Mouse (Mus musculus): Measurements from ENCODE around the gene Tgm4. TPM values are rescaled to one million over a fixed set of nuclear protein-coding genes. Genes with fewer than 3 reads are reported as not detected.

Gene Tgm4
- total RNA-seq, 1 experiment, result 0.22 TPM

- Histone ChIP-seq H3K36me3 (ENCODE audit: control insufficient read depth, insufficient read depth, low read length, poor library complexity, severe bottlenecking) (peaks cover 33% of the 10 kb centered on the region), H3K4me1 (ENCODE audit: control insufficient read depth in 2 of 2, insufficient read depth in 2 of 2, low read length in 2 of 2, poor library complexity in 1 of 2) (no peaks in the 10 kb centered on the region), H3K9me3 (ENCODE audit: control insufficient read depth, insufficient read depth, low read depth, low read length) (no peaks in the 10 kb centered on the region), H3K9ac (ENCODE audit: insufficient read depth, low read depth, low read length, poor library complexity, severe bottlenecking) (no peak overlapping the region), H3K27ac (ENCODE audit: insufficient read depth, low read depth, low read length, poor library complexity, severe bottlenecking) (no peak overlapping the region), H3K4me3 (ENCODE audit: insufficient read depth in 1 of 2, low read depth in 1 of 2, low read length in 2 of 2, poor library complexity in 1 of 2, severe bottlenecking in 1 of 2) (no peak overlapping the region)
- no peak for TF ChIP-seq ZNF384 (IDR thresholded peaks at IDR 0.05; ENCODE audit: low read depth, low read length)
- no peak for DNase-seq (ENCODE audit: low read depth, low spot score)
- in situ Hi-C loops (cut with MboI; ENCODE audit: low sequenced_read_pairs in 2 of 2, unreplicated experiment in 2 of 2), result no loop called here
Observed at GRCm38 (mm10) chr9:123090844-123091243, 56.3 kb downstream of the Tgm4 start.

DNA sequence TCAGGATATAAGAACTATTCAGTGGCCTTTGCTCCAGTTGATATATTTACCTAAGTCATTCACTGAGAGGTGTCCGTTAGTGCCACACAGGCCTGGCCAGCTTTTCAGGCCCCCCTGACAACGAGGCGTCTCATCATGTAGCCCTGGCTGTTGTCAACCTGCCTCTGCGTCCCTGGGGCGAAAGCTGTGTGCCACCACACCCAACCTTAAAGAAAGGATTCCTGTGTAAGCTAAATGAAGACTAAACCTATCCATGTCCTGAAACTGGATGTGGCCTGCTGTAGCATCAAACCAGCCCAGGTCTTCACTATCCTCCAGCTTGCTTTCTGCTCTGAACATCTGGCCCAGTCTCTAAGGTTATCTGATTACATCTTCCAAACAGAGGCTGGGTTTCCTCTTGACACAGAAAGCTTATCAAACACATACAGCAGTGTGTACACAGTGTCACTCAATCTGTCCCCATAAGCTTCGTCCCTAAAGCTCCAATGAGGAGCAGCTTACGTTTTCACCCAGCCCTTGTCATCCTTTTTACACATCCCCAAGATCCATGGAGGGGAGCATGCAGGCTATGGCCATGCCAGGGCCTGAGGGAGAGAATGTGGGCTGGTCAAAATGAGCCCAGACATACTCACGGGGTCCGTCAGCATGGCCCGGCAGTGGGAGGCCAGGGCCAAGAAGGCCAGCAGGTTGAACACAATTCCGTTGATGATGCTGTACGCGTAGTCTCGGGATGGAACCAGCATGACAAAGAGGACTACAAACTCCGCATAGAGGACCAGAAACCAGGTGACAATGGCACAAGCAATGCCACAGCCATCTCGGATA, 65.3 kb downstream of the Tgm4 start:
- TF ChIP-seq MAFK (IDR thresholded peaks at IDR 0.05; ENCODE audit: insufficient read depth, low read depth, low read length) (no peak), CHD2 (IDR thresholded peaks at IDR 0.05; ENCODE audit: low read depth, low read length) (no peak), HCFC1 (IDR thresholded peaks at IDR 0.05; ENCODE audit: borderline replicate concordance, insufficient read depth, low read length) (no peak), ZNF384 (IDR thresholded peaks at IDR 0.05; ENCODE audit: low read depth, low read length) (no peak), ZC3H11A (IDR thresholded peaks at IDR 0.05; ENCODE audit: borderline replicate concordance, low read depth, low read length) (no peak)
- no peak overlapping the region for H3K4me3 ChIP-seq (ENCODE audit: insufficient read depth in 1 of 2, low read depth in 1 of 2, low read length in 2 of 2, poor library complexity in 1 of 2, severe bottlenecking in 1 of 2)
- no peaks in the 10 kb centered on the region for H3K9me3 ChIP-seq (ENCODE audit: control insufficient read depth, insufficient read depth, low read depth, low read length)
- no peak overlapping the region for H3K27ac ChIP-seq (ENCODE audit: insufficient read depth, low read depth, low read length, poor library complexity, severe bottlenecking)
- no peaks in the 10 kb centered on the region for H3K4me1 ChIP-seq (ENCODE audit: control insufficient read depth in 2 of 2, insufficient read depth in 2 of 2, low read length in 2 of 2, poor library complexity in 1 of 2)
- in situ Hi-C loops (cut with MboI; ENCODE audit: low sequenced_read_pairs in 2 of 2, unreplicated experiment in 2 of 2), result no loop called here
- peaks cover 33% of the 10 kb centered on the region for H3K36me3 ChIP-seq (ENCODE audit: control insufficient read depth, insufficient read depth, low read length, poor library complexity, severe bottlenecking)
- no peak overlapping the region for H3K9ac ChIP-seq (ENCODE audit: insufficient read depth, low read depth, low read length, poor library complexity, severe bottlenecking)
- DNase-seq (ENCODE audit: low read depth, low spot score), result no peak

GRCm38 (mm10) chr9:123103425-123103824, 68.9 kb downstream of the Tgm4 start:
- H3K27ac ChIP-seq (ENCODE audit: insufficient read depth, low read depth, low read length, poor library complexity, severe bottlenecking), result no peak overlapping the region
- H3K9me3 ChIP-seq (ENCODE audit: control insufficient read depth, insufficient read depth, low read depth, low read length), result no peaks in the 10 kb centered on the region
- in situ Hi-C loops (cut with MboI; ENCODE audit: low sequenced_read_pairs in 2 of 2, unreplicated experiment in 2 of 2), result no loop called here
- TF ChIP-seq CHD2 (IDR thresholded peaks at IDR 0.05; ENCODE audit: low read depth, low read length) (no peak), ZC3H11A (IDR thresholded peaks at IDR 0.05; ENCODE audit: borderline replicate concordance, low read depth, low read length) (no peak), ZNF384 (IDR thresholded peaks at IDR 0.05; ENCODE audit: low read depth, low read length) (no peak), HCFC1 (IDR thresholded peaks at IDR 0.05; ENCODE audit: borderline replicate concordance, insufficient read depth, low read length) (no peak), MAFK (IDR thresholded peaks at IDR 0.05; ENCODE audit: insufficient read depth, low read depth, low read length) (no peak)
- no peak overlapping the region for H3K4me3 ChIP-seq (ENCODE audit: insufficient read depth in 1 of 2, low read depth in 1 of 2, low read length in 2 of 2, poor library complexity in 1 of 2, severe bottlenecking in 1 of 2)
- H3K4me1 ChIP-seq (ENCODE audit: control insufficient read depth in 2 of 2, insufficient read depth in 2 of 2, low read length in 2 of 2, poor library complexity in 1 of 2), result no peaks in the 10 kb centered on the region
- no peak for DNase-seq (ENCODE audit: low read depth, low spot score)
- H3K9ac ChIP-seq (ENCODE audit: insufficient read depth, low read depth, low read length, poor library complexity, severe bottlenecking), result no peak overlapping the region
- peaks cover 17% of the 10 kb centered on the region for H3K36me3 ChIP-seq (ENCODE audit: control insufficient read depth, insufficient read depth, low read length, poor library complexity, severe bottlenecking)

DNA sequence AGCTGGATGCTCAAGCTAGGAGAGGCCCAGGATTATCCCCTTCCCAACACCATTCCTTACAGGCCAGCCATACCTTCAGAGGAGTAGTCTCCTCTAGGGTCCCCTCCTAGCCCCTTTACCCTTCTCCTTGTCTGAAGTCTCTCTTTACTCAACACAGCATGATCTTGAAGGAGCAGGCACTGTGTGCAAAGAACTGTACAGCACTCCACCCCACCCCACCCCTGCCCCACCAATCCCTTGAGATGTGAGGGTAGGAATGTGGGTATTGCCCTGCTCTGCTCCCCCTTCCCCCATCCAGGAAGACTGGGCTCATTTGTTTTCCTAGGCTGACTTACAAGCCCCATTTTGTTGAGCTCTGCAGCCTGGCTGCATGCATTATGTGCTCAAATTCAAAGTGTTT, 69.8 kb downstream of the Tgm4 start:
- H3K9me3 ChIP-seq (ENCODE audit: control insufficient read depth, insufficient read depth, low read depth, low read length), result no peaks in the 10 kb centered on the region
- H3K4me3 ChIP-seq (ENCODE audit: insufficient read depth in 1 of 2, low read depth in 1 of 2, low read length in 2 of 2, poor library complexity in 1 of 2, severe bottlenecking in 1 of 2), result no peak overlapping the region
- TF ChIP-seq HCFC1 (IDR thresholded peaks at IDR 0.05; ENCODE audit: borderline replicate concordance, insufficient read depth, low read length) (no peak), ZC3H11A (IDR thresholded peaks at IDR 0.05; ENCODE audit: borderline replicate concordance, low read depth, low read length) (no peak), ZNF384 (IDR thresholded peaks at IDR 0.05; ENCODE audit: low read depth, low read length) (no peak), MAFK (IDR thresholded peaks at IDR 0.05; ENCODE audit: insufficient read depth, low read depth, low read length) (no peak), CHD2 (IDR thresholded peaks at IDR 0.05; ENCODE audit: low read depth, low read length) (no peak)
- no peak for DNase-seq (ENCODE audit: low read depth, low spot score)
- H3K4me1 ChIP-seq (ENCODE audit: control insufficient read depth in 2 of 2, insufficient read depth in 2 of 2, low read length in 2 of 2, poor library complexity in 1 of 2), result no peaks in the 10 kb centered on the region
- H3K36me3 ChIP-seq (ENCODE audit: control insufficient read depth, insufficient read depth, low read length, poor library complexity, severe bottlenecking), result peaks cover 15% of the 10 kb centered on the region
- in situ Hi-C loops (cut with MboI; ENCODE audit: low sequenced_read_pairs in 2 of 2, unreplicated experiment in 2 of 2), result no loop called here
- H3K27ac ChIP-seq (ENCODE audit: insufficient read depth, low read depth, low read length, poor library complexity, severe bottlenecking), result no peak overlapping the region
- H3K9ac ChIP-seq (ENCODE audit: insufficient read depth, low read depth, low read length, poor library complexity, severe bottlenecking), result no peak overlapping the region
